Comparison of ENCODE assay signal across 8 mouse cellular contexts in genomic region chr10:84576029-84576394, GRCm38 (mm10). TPM values are rescaled to one million over a fixed set of nuclear protein-coding genes. Genes with fewer than 3 reads are reported as not detected.
DNase-seq lines count a peak whose midpoint lies in the region; ATAC-seq and TF ChIP-seq lines count a peak whose summit lies in the region.

No protein-coding gene starts in this region.

- ATAC-seq in limb, embryonic 13.5 days (ENCODE audit: low FRiP score, low read depth): peak; percentile 82

- H3K4me1 ChIP-seq in cerebellum, adult 2 months (ENCODE audit: control insufficient read depth, insufficient read depth, low read length): peaks cover 6% of the 10 kb centered on the region; the same call in 1 of the 2 replicates
- H3K4me1 ChIP-seq in embryonic fibroblast, embryonic 13.5 days (ENCODE audit: control insufficient read depth, insufficient read depth, low read length): peaks cover 2% of the 10 kb centered on the region; the same call in 1 of the 2 replicates
- peaks cover 15% of the 10 kb centered on the region for H3K4me1 ChIP-seq in limb, embryonic 13.5 days
- peaks cover 9% of the 10 kb centered on the region for H3K4me1 ChIP-seq in olfactory bulb, adult 2 months (ENCODE audit: control insufficient read depth, insufficient read depth, low read length)

- no peak for TF ChIP-seq POLR2A in cerebellum, adult 2 months (IDR thresholded peaks at IDR 0.05; ENCODE audit: borderline replicate concordance, insufficient read depth, low read length)
- no peak for TF ChIP-seq POLR2A in embryonic fibroblast, embryonic 13.5 days (IDR thresholded peaks at IDR 0.05; ENCODE audit: low read depth, low read length)
- no peak for TF ChIP-seq POLR2A in olfactory bulb, adult 2 months (IDR thresholded peaks at IDR 0.05; ENCODE audit: insufficient read depth, low read depth, low read length)

- peak overlapping the region; percentile 99 for H3K4me2 ChIP-seq in limb, embryonic 13.5 days (replicated peaks)

- under 1% methylated on average over 14 of the region's 14 CpGs for WGBS in cerebellum, adult 2 months
- WGBS in limb, embryonic 13.5 days: 0% methylated on average over 14 of the region's 14 CpGs
- WGBS in olfactory bulb, adult 2 months: under 1% methylated on average over 14 of the region's 14 CpGs

- no peaks in the 10 kb centered on the region for H3K9me3 ChIP-seq in limb, embryonic 13.5 days

- H3K27ac ChIP-seq in cerebellum, adult 2 months (ENCODE audit: insufficient read depth, low read length): 0 out of 2 replicates have a peak overlapping the region, but pooled peaks have one; percentile 27
- H3K27ac ChIP-seq in embryonic fibroblast, embryonic 13.5 days (ENCODE audit: insufficient read depth, low read length): no peak overlapping the region
- no peak overlapping the region; the same call in 1 of the 2 replicates for H3K27ac ChIP-seq in limb, embryonic 13.5 days
- H3K27ac ChIP-seq in olfactory bulb, adult 2 months (ENCODE audit: insufficient read depth, low read depth, low read length): no peak overlapping the region

- H3K36me3 ChIP-seq in limb, embryonic 13.5 days: no peaks in the 10 kb centered on the region

- no peaks in the 10 kb centered on the region for H3K27me3 ChIP-seq in cerebellum, adult 2 months (ENCODE audit: control insufficient read depth, insufficient read depth, low read length)
- 0 out of 2 replicates have a peak, but pooled peaks cover 3% of the 10 kb centered on the region for H3K27me3 ChIP-seq in limb, embryonic 13.5 days

- H3K9ac ChIP-seq in limb, embryonic 13.5 days: peak overlapping the region; percentile 83; the same call in 1 of the 2 replicates

- TF ChIP-seq CTCF in cerebellum, adult 2 months (IDR thresholded peaks at IDR 0.05; ENCODE audit: borderline replicate concordance, insufficient read depth, low read depth, low read length): no peak
- TF ChIP-seq CTCF in embryonic fibroblast, embryonic 13.5 days (IDR thresholded peaks at IDR 0.05; ENCODE audit: borderline replicate concordance, insufficient read depth, low read length): no peak
- no peak for TF ChIP-seq CTCF in olfactory bulb, adult 2 months (IDR thresholded peaks at IDR 0.05; ENCODE audit: insufficient read depth, low read depth, low read length)

- peak overlapping the region; percentile 85 for H3K4me3 ChIP-seq in cerebellum, adult 2 months (replicated peaks; ENCODE audit: insufficient read depth, low read depth, low read length)
- H3K4me3 ChIP-seq in embryonic fibroblast, embryonic 13.5 days (ENCODE audit: insufficient read depth, low read length): peak overlapping the region; percentile 60
- peak overlapping the region; percentile 84 for H3K4me3 ChIP-seq in limb, embryonic 13.5 days
- H3K4me3 ChIP-seq in olfactory bulb, adult 2 months (ENCODE audit: insufficient read depth, low read depth, low read length): peak overlapping the region; percentile 52

- no peak for DNase-seq in cerebellum, adult 2 months
- DNase-seq in cerebellum, adult 8-10 months: no peak
- DNase-seq in 416B (ENCODE audit: low read depth): peak; percentile 97
- DNase-seq in cerebellum, adult 11 months: no peak
- DNase-seq in frontal cortex, postnatal 25 days (ENCODE audit: low spot score in 2 of 2): no peak

RNA-seq across cellular contexts. Expression of gene Tcp11l2, which starts 0.4 kb away (rescaled TPM):
- polyA plus RNA-seq in cerebellum, adult 2 months (2012; rRNA removed): 34.6 and 38.8 TPM in 2 replicates
- 6.7 and 8.4 TPM in 2 replicates for polyA plus RNA-seq in embryonic fibroblast, embryonic 13.5 days (2011; ENCODE audit: insufficient read length, low read depth, missing spikeins)
- polyA plus RNA-seq in limb, embryonic 13.5 days (2015; fragmentation: Nextera tagmentation; extraction: Ambion mirVana): 21.6 and 23.0 TPM in 2 replicates
- not detected in 2 replicates for polyA plus RNA-seq in olfactory bulb, adult 2 months (2012; ENCODE audit: insufficient read depth, insufficient read length, low replicate concordance, missing spikeins)

RNA-seq across cellular contexts. Expression of gene Ckap4, which starts 42.1 kb away (rescaled TPM):
- 20.4 and 21.0 TPM in 2 replicates for polyA plus RNA-seq in cerebellum, adult 2 months (2012; rRNA removed)
- 280 and 283 TPM in 2 replicates for polyA plus RNA-seq in embryonic fibroblast, embryonic 13.5 days (2011; ENCODE audit: insufficient read length, low read depth, missing spikeins)
- polyA plus RNA-seq in limb, embryonic 13.5 days (2015; fragmentation: Nextera tagmentation; extraction: Ambion mirVana): 117 and 120 TPM in 2 replicates
- not detected in 2 replicates for polyA plus RNA-seq in olfactory bulb, adult 2 months (2012; ENCODE audit: insufficient read depth, insufficient read length, low replicate concordance, missing spikeins)

RNA-seq across cellular contexts. Expression of gene Polr3b, which starts 46.1 kb away (rescaled TPM):
- 9.7 and 10.1 TPM in 2 replicates for polyA plus RNA-seq in cerebellum, adult 2 months (2012; rRNA removed)
- polyA plus RNA-seq in embryonic fibroblast, embryonic 13.5 days (2011; ENCODE audit: insufficient read length, low read depth, missing spikeins): 15.5 and 16.7 TPM in 2 replicates
- 15.4 and 16.0 TPM in 2 replicates for polyA plus RNA-seq in limb, embryonic 13.5 days (2015; fragmentation: Nextera tagmentation; extraction: Ambion mirVana)
- not detected in 2 replicates for polyA plus RNA-seq in olfactory bulb, adult 2 months (2012; ENCODE audit: insufficient read depth, insufficient read length, low replicate concordance, missing spikeins)

Comparison
In these comparisons a context has a peak if more than half of its experiments do, and no peak if none do; other contexts are left out.
1. RNA of gene Ckap4, which starts 42.1 kb away (polyA plus RNA-seq): 280 to 283 TPM in embryonic fibroblast, embryonic 13.5 days, 117 to 120 TPM in limb, embryonic 13.5 days and 20.4 to 21.0 TPM in cerebellum, adult 2 months; not detected in olfactory bulb, adult 2 months; every median in the first group is over 10 times any median in the second.
2. Peak in every context shown above with its lines, with median percentiles within 50 percentile points of each other: H3K4me3 ChIP-seq.